Mouse (Mus musculus) gastrocnemius, postnatal 4 days (tissue): ENCODE measurements around the gene Ip6k2. TPM values are rescaled to one million over a fixed set of nuclear protein-coding genes. Genes with fewer than 3 reads are reported as not detected.
A peak's percentile ranks its signal among the peaks of the same experiment; 100 is the strongest.

ENCODE experiments used
- DNase-seq, 2 experiments: peaks; one replicate each; pipeline ENCODE4 v3.0.0; 2021 to 2022; ENCODE audit warnings: low spot score in 2 of 2, mixed read lengths in 2 of 2
- long read RNA-seq, 2 experiments: library from polyadenylated mRNA; stranded (forward); transcript quantifications; one replicate each; pipeline ENCODE4 v2.0.0; 2021
- total RNA-seq, 2 experiments: library from RNA; stranded (reverse); gene quantifications; 2 replicates each; pipeline ENCODE4 v1.2.3; 2021

Gene Ip6k2
- 10 to 100 TPM; 43.7 to 44.3 TPM for total RNA-seq
- long read RNA-seq, experiment 1, transcript Ip6k2-204 (3 exons, 1,191 nt) = major isoform, 8 of 31 reads
- long read RNA-seq, experiment 1, partial matches to known transcripts = 2 of 31 reads
- long read RNA-seq, experiment 1, other reads (novel, unspliced or antisense) = 16 of 31 reads
- long read RNA-seq, experiment 2, transcript Ip6k2-204 (3 exons, 1,191 nt) = major isoform, 5 of 29 reads
- long read RNA-seq, experiment 2, partial matches to known transcripts = 3 of 29 reads
- long read RNA-seq, experiment 2, other reads (novel, unspliced or antisense) = 15 of 29 reads

- peak; percentile 93 to 97 for DNase-seq
These were observed at the start of gene Ip6k2 for GRCm38 (mm10) chr9:108783548-108784463. Gene Ip6k2 (plus strand): TSS chr9:108783796.

- no peak for DNase-seq
These were observed 49.0 kb upstream of the Ip6k2 start for GRCm38 (mm10) chr9:108734626-108735025.

GRCm38 (mm10) chr9:108739239-108739638 is 44.4 kb upstream of the Ip6k2 start:
- no peak for DNase-seq

GRCm38 (mm10) chr9:108740062-108740461 is 43.5 kb upstream of the Ip6k2 start:
- DNase-seq = no peak

- DNase-seq = no peak
These were observed 41.5 kb upstream of the Ip6k2 start for GRCm38 (mm10) chr9:108742048-108742447.

GRCm38 (mm10) chr9:108746876-108747499 is 36.6 kb upstream of the Ip6k2 start:
- no peak for DNase-seq

- no peak for DNase-seq
These were observed 35.9 kb upstream of the Ip6k2 start for GRCm38 (mm10) chr9:108747694-108748093.

GRCm38 (mm10) chr9:108748600-108749183 is 34.9 kb upstream of the Ip6k2 start:
- DNase-seq = no peak

GRCm38 (mm10) chr9:108750616-108751015 is 33.0 kb upstream of the Ip6k2 start:
- DNase-seq = no peak

- no peak for DNase-seq
These were observed 31.3 kb upstream of the Ip6k2 start for GRCm38 (mm10) chr9:108752142-108752920.

- DNase-seq = peak in 1 of 2 experiments; percentile 38
These were observed 30.3 kb upstream of the Ip6k2 start for GRCm38 (mm10) chr9:108753326-108753725.

GRCm38 (mm10) chr9:108753976-108754375 is 29.6 kb upstream of the Ip6k2 start:
- no peak for DNase-seq

GRCm38 (mm10) chr9:108754423-108754822 is 29.2 kb upstream of the Ip6k2 start:
- no peak for DNase-seq

GRCm38 (mm10) chr9:108757406-108757805 is 26.2 kb upstream of the Ip6k2 start:
- DNase-seq = no peak

GRCm38 (mm10) chr9:108759121-108759520 is 24.5 kb upstream of the Ip6k2 start:
- no peak for DNase-seq

- DNase-seq = peak in 1 of 2 experiments; percentile 23
These were observed 23.8 kb upstream of the Ip6k2 start for GRCm38 (mm10) chr9:108759805-108760204.

- no peak for DNase-seq
These were observed 22.0 kb upstream of the Ip6k2 start for GRCm38 (mm10) chr9:108761561-108761960.

- no peak for DNase-seq
These were observed 18.6 kb upstream of the Ip6k2 start for GRCm38 (mm10) chr9:108764971-108765370.

GRCm38 (mm10) chr9:108776614-108777013 is 7.0 kb upstream of the Ip6k2 start:
- DNase-seq = no peak

GRCm38 (mm10) chr9:108777276-108777675 is 6.3 kb upstream of the Ip6k2 start:
- DNase-seq = no peak

GRCm38 (mm10) chr9:108780959-108781358 is 2.6 kb upstream of the Ip6k2 start:
- DNase-seq = no peak
